Mouse (Mus musculus) subcutaneous adipose tissue, adult 2 months (tissue): ENCODE measurements around the gene Ppil4. TPM values are rescaled to one million over a fixed set of nuclear protein-coding genes. Genes with fewer than 3 reads are reported as not detected.

Source experiments
- polyA plus RNA-seq: library from polyadenylated mRNA; depleted of rRNA; stranded (reverse); fragments of >200 nt; gene quantifications from 2 replicates; pipeline ENCODE4 v1.2.3, GENCODE M21; 2012; ENCODE audit warnings: low replicate concordance; rRNA removed

The Ppil4 gene
- polyA plus RNA-seq: 5.0 and 7.9 TPM in 2 replicates

GRCm38 (mm10) chr10:7792751-7793385, at the start of gene Ppil4, which contains the start of gene Ginm1:
Gene Ppil4 (plus strand): TSS chr10:7792891.
Gene Ginm1 (minus strand): TSS chr10:7792824.

GRCm38 (mm10) chr10:7832171-7832676, 39.5 kb downstream of the Ppil4 start, which contains the start of gene Zc3h12d:
Gene Zc3h12d (plus strand): TSS chr10:7832470.

Other genes starting within 250 kb of the Ppil4 start
- gene Lrp11, start 203.1 kb upstream of the Ppil4 start, polyA plus RNA-seq: 5.3 and 7.9 TPM in 2 replicates
- 5.9 and 13.0 TPM in 2 replicates for gene Nup43, start 125.4 kb upstream of the Ppil4 start, polyA plus RNA-seq
- gene Pcmt1, start 111.8 kb upstream of the Ppil4 start, polyA plus RNA-seq: 24.3 and 33.7 TPM in 2 replicates
- 13.6 and 20.7 TPM in 2 replicates for gene Lats1, start 111.7 kb upstream of the Ppil4 start, polyA plus RNA-seq
- 5.6 and 7.9 TPM in 2 replicates for gene Katna1, start 66.9 kb upstream of the Ppil4 start, polyA plus RNA-seq
- gene Ginm1, start 67 bp upstream of the Ppil4 start, polyA plus RNA-seq: 65.2 and 105 TPM in 2 replicates
- 0.85 and 1.4 TPM in 2 replicates for gene Zc3h12d, start 39.6 kb downstream of the Ppil4 start, polyA plus RNA-seq
- 32.6 and 47.9 TPM in 2 replicates for gene Tab2, start 163.3 kb downstream of the Ppil4 start, polyA plus RNA-seq